Mouse (Mus musculus): ENCODE measurements around the gene Arih1. TPM values are rescaled to one million over a fixed set of nuclear protein-coding genes. Genes with fewer than 3 reads are reported as not detected.
"Not testable (repeated sequence)": the region's sequence is repeated elsewhere in the genome, so short reads cannot be mapped to it uniquely, and the experiment has no call there.

Arih1 gene
- polyA plus RNA-seq, 1 experiment = 16.8 TPM

DNA sequence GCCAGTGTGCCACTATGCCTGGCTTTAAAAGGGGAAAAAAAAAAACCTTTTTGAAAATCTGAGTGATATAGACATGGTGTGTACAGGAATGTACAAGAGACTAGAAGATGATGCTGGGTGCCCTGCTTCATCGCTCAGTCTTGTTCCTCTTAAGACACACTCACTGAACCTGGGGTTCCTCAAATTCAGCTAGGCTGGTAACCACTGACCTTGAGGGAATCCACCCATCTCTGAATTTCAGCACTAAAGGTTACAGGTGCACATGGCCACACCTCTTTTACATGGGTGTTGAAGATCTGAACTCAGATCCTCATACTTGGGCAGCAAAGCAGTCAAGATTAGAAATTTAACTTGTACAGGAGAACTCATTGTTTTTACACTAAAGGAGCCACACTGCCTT is 79.1 kb downstream of the Arih1 start:
- Histone ChIP-seq H3K9me3 (no peaks in the 10 kb centered on the region), H3K27me3 (replicated peaks) (no peaks in the 10 kb centered on the region), H3K4me3 (replicated peaks) (no peak overlapping the region), H3K36me3 (replicated peaks; ENCODE audit: low read length) (peaks cover 90% of the 10 kb centered on the region), H3K4me1 (no peaks in the 10 kb centered on the region)
- TF ChIP-seq FLI1 (IDR thresholded peaks at IDR 0.05; ENCODE audit: low read length) (no peak), GATA1 (IDR thresholded peaks at IDR 0.05; ENCODE audit: borderline replicate concordance, low read length) (no peak)

DNA sequence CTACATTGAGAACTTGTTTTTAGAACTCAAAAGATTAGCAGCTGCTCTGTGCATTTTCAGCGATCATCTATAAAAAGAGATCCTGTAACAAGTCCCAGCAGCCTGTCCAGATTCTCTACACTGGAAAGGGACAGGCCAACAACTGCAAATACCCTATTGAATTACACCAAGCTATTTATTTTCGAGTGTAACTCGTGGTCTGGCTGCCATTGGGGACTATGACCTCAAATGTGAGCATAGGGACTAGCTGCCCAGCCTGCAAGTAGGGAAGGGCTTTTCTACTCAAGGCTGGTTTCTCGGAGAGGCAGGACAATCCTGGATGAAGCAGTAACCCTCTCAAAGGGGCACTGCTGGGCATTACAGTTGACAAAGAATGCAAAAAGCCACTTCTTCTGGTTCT is 97.3 kb downstream of the Arih1 start:
- peaks cover 48% of the 10 kb centered on the region for H3K36me3 ChIP-seq (replicated peaks; ENCODE audit: low read length)
- peaks cover 21% of the 10 kb centered on the region for H3K4me1 ChIP-seq
- TF ChIP-seq FLI1 (IDR thresholded peaks at IDR 0.05; ENCODE audit: low read length) (no peak), GATA1 (IDR thresholded peaks at IDR 0.05; ENCODE audit: borderline replicate concordance, low read length) (no peak)
- no peaks in the 10 kb centered on the region for H3K9me3 ChIP-seq
- no peak overlapping the region for H3K4me3 ChIP-seq (replicated peaks)
- H3K27me3 ChIP-seq (replicated peaks) = no peaks in the 10 kb centered on the region

DNA sequence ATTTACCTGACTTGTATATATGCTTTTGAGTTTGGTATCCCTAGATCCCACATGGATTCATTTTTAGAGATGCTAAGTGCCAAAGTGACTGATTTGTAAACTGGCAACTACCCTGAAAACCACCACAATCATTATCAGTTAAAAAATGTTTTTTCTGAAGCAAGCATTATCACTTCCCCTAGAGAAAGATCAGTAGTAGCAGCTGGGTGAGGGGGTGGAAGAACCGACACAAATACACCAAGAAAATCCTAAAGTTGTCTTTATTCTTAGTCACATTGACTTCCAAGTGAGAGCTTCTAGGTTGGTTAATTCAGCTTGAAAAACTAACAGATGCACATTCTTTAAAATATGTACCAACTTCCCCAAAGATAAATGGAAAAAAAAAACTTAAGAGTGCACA is 98.1 kb downstream of the Arih1 start:
- Histone ChIP-seq H3K4me3 (replicated peaks) (no peak overlapping the region), H3K9me3 (no peaks in the 10 kb centered on the region), H3K4me1 (peaks cover 21% of the 10 kb centered on the region), H3K36me3 (replicated peaks; ENCODE audit: low read length) (peaks cover 40% of the 10 kb centered on the region), H3K27me3 (replicated peaks) (no peaks in the 10 kb centered on the region)
- no peak for TF ChIP-seq FLI1 (IDR thresholded peaks at IDR 0.05; ENCODE audit: low read length)
- TF ChIP-seq GATA1 (IDR thresholded peaks at IDR 0.05; ENCODE audit: borderline replicate concordance, low read length) = no peak

DNA sequence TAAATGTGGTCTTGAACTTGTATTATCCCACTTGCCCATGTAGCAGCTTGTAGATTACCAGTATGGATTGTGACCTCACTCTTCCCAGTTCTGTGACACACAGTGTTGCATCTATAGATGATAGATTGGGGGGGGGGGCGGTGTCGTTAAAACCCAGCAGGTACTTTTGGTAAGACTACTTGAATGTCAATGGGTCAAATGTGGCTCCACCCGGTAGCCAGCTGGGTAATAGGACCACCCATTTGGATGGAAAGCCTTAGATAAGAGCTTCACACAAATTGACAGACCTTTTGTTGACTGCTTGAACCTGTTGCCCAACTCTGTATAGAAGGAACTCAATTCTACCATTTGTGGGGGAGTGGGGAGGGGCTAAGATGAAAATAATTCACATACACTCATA is 99.0 kb downstream of the Arih1 start:
- H3K27me3 ChIP-seq (replicated peaks) = no peaks in the 10 kb centered on the region
- H3K4me3 ChIP-seq (replicated peaks) = no peak overlapping the region
- H3K4me1 ChIP-seq = peaks cover 21% of the 10 kb centered on the region
- H3K9me3 ChIP-seq = no peaks in the 10 kb centered on the region
- TF ChIP-seq GATA1 (IDR thresholded peaks at IDR 0.05; ENCODE audit: borderline replicate concordance, low read length) (no peak), FLI1 (IDR thresholded peaks at IDR 0.05; ENCODE audit: low read length) (no peak)
- peaks cover 31% of the 10 kb centered on the region for H3K36me3 ChIP-seq (replicated peaks; ENCODE audit: low read length)

DNA sequence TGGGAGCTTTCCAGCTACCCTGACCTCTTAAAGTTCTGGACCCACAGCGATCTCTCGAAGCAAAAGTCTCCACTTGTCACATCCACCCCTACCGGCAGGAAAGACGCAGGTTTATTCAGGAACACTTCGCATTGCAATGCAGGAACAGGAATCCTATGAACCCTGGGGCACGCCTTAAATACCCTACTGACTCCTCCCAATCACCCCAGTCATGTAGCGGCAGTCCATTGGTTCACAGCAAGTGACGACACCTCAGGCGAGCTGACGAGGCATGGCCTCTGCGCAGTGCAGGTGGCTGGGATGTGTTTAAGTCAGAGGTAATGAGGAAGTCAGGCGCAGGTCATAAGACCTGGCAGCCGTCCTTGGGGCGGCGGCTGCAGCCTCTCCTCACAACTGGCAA is 110.8 kb downstream of the Arih1 start:
- no peak for TF ChIP-seq GATA1 (IDR thresholded peaks at IDR 0.05; ENCODE audit: borderline replicate concordance, low read length)
- no peak for TF ChIP-seq FLI1 (IDR thresholded peaks at IDR 0.05; ENCODE audit: low read length)
- Histone ChIP-seq H3K9me3 (peaks cover 35% of the 10 kb centered on the region), H3K36me3 (replicated peaks; ENCODE audit: low read length) (no peaks in the 10 kb centered on the region), H3K27me3 (replicated peaks) (no peaks in the 10 kb centered on the region), H3K4me1 (no peaks in the 10 kb centered on the region), H3K4me3 (replicated peaks) (no peak overlapping the region)

DNA sequence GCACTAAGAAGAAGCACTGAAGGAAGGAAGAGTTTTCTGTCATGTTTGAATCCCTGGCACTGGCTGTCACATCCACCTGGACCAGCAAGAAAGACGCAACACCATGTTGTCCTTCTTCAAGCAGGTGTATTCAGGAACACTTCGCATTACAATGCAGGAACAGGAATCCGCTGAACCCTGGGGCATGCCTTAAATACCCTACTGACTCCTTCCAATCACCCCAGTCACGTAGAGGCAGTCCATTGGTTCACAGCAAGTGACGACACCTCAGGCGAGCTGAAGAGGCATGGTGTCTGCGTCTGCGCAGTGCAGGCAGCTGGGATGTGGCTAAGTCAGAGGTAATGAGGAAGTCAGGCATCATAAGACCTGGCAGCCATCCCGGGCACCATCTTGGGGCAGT is 116.8 kb downstream of the Arih1 start:
- H3K9me3 ChIP-seq = peaks cover 36% of the 10 kb centered on the region
- no peaks in the 10 kb centered on the region for H3K4me1 ChIP-seq
- H3K27me3 ChIP-seq (replicated peaks) = no peaks in the 10 kb centered on the region
- no peaks in the 10 kb centered on the region for H3K36me3 ChIP-seq (replicated peaks; ENCODE audit: low read length)
- peak overlapping the region; percentile 14 for H3K4me3 ChIP-seq (replicated peaks)
- TF ChIP-seq GATA1 (IDR thresholded peaks at IDR 0.05; ENCODE audit: borderline replicate concordance, low read length) = no peak
- no peak for TF ChIP-seq FLI1 (IDR thresholded peaks at IDR 0.05; ENCODE audit: low read length)

DNA sequence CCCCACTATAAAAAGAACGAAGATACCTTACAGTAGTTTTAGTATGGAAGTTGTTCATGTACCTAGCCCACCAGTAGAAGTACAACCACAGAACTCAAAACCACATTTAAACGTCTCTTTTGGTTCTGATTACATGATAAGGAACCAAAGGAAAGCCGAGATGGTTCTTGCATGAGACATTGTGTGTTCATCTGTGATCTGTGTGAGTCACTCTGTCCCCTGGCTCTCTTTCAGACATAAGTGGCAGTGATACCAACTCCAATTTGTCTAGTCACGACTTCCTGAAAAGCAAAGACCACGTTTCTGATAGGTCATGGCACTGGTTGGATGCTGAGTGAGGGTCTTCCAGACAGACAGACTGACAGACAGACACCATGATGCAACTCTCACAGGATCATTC is 117.2 kb downstream of the Arih1 start:
- Histone ChIP-seq H3K36me3 (replicated peaks; ENCODE audit: low read length) (no peaks in the 10 kb centered on the region), H3K4me1 (no peaks in the 10 kb centered on the region), H3K9me3 (peaks cover 32% of the 10 kb centered on the region), H3K27me3 (replicated peaks) (no peaks in the 10 kb centered on the region), H3K4me3 (replicated peaks) (no peak overlapping the region)
- TF ChIP-seq GATA1 (IDR thresholded peaks at IDR 0.05; ENCODE audit: borderline replicate concordance, low read length) (no peak), FLI1 (IDR thresholded peaks at IDR 0.05; ENCODE audit: low read length) (no peak)

DNA sequence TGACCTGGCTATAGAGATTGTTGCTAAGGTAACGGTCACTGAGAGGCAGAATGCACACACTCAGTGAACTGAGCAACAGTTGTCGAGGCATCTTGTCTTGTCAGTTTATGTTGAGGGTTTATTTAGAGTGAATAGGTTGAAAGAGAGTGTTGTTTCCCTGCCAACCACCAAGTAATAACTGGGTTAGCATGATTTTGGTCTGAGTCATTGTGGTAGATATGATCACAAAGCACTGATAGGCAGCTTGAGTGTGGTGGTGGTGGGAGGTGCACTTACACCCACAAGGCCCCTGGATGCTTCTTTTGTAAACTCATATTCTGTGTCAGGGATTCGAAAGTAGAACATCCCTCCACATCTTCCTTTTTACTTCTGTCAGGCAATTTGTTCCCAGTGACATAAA is 125.9 kb downstream of the Arih1 start:
- peaks cover 12% of the 10 kb centered on the region for H3K4me1 ChIP-seq

DNA sequence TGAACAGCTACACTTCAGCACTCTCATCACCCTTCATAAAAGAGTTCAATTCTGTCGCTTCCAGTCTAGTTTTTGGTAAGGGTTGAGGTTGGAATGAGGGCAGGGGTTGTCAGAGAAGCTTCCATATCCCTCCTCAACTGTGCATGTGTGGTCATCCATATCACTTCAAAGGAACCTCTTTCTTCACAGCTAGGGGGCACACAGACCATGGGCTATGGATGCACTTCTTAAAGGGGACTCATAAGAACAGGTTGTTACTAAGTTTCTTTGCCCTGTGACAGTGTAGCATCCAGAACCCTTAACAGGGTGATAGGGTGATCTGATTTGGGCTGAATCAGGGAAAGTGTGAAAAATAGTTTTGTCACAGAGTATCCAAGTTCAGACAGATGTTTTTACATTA is 128.4 kb downstream of the Arih1 start:
- not testable (repeated sequence) for H3K9me3 ChIP-seq; H3K4me3 ChIP-seq (replicated peaks); H3K27me3 ChIP-seq (replicated peaks); H3K36me3 ChIP-seq (replicated peaks; ENCODE audit: low read length)
- H3K4me1 ChIP-seq = peaks cover 12% of the 10 kb centered on the region

More for the DNA sequence above, 125.9 kb downstream of the Arih1 start:
- H3K36me3 ChIP-seq (replicated peaks; ENCODE audit: low read length); H3K9me3 ChIP-seq; H3K27me3 ChIP-seq (replicated peaks); H3K4me3 ChIP-seq (replicated peaks): not testable (repeated sequence)

DNA sequence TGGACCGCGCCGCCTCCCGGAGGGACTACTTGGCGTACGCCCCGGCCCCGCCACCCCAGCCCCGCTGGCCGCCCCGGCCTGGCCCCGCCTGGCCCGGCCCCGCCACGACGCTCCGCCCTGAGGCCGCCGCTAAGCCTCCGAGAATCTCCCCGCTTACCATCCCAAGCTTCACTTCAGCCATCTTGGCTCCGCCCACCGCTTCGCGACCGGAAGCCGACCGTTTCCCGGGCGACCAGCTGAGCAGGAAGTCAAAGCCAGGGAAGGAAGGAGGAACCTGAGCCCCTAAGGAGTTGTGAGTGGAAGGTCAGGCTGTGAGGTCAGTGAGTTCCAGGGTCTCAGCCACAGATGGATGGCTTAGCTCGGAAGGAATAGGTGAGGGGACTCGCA is 133.2 kb downstream of the Arih1 start, which contains the start of gene Bbs4:
TSS of gene Bbs4 (minus strand) at position 256 of the 387 bp plus-strand sequence.
- H3K4me3 ChIP-seq (replicated peaks) = peak within 1 kb of the TSS; percentile 94
- no peaks in the 10 kb centered on the region for H3K27me3 ChIP-seq (replicated peaks)
- TF ChIP-seq FLI1 (IDR thresholded peaks at IDR 0.05; ENCODE audit: low read length) (peak; percentile 83), GATA1 (IDR thresholded peaks at IDR 0.05; ENCODE audit: borderline replicate concordance, low read length) (no peak)
- no peaks in the 10 kb centered on the region for H3K36me3 ChIP-seq (replicated peaks; ENCODE audit: low read length)
- no peaks in the 10 kb centered on the region for H3K9me3 ChIP-seq
- H3K4me1 ChIP-seq = peaks cover 34% of the 10 kb centered on the region

DNA sequence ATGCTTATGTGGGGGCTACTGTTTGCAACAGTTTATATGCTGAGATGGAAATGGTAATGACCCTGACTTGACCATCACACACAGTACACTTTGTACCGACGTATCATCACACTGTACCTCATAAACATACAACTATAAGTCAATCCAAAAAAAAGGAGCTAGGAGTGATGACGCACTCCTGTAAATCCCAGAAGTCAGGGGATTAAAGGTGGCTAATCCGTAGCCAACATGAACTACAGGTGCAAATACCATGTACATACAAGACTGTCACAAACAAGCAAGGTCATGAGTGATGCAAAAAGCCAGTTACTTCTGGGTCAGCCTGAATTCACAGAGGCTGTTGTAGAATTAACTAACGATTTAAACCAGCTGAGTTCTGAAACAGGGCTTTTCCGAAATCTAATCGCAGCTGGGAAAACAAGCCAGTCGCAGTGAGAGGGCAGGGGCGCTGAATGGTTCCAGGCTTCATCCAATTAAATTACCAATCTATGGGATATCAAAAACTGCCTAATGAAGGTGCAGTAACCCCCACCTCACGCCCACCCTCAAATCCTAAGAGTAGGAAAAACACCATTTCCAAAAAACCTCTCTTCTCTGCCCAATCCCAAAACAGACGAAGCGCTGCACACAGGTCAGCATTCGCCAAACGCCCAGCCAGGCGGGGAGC is 133.7 kb downstream of the Arih1 start:
- peak overlapping the region; percentile 94 for H3K4me3 ChIP-seq (replicated peaks)

More for the DNA sequence above, 133.7 kb downstream of the Arih1 start:
- H3K4me1 ChIP-seq = peaks cover 31% of the 10 kb centered on the region
- H3K27me3 ChIP-seq (replicated peaks) = no peaks in the 10 kb centered on the region
- no peaks in the 10 kb centered on the region for H3K9me3 ChIP-seq
- no peak for TF ChIP-seq FLI1 (IDR thresholded peaks at IDR 0.05; ENCODE audit: low read length)
- no peak for TF ChIP-seq GATA1 (IDR thresholded peaks at IDR 0.05; ENCODE audit: borderline replicate concordance, low read length)
- H3K36me3 ChIP-seq (replicated peaks; ENCODE audit: low read length) = no peaks in the 10 kb centered on the region

Measured in megakaryocyte, embryonic 14.5 days (primary cell).